Mouse (Mus musculus) central nervous system, embryonic 11.5 days (tissue): ENCODE data around the gene BC055324. TPM values are rescaled to one million over a fixed set of nuclear protein-coding genes. Genes with fewer than 3 reads are reported as not detected.

Source experiments
- polyA plus RNA-seq: library from polyadenylated mRNA; depleted of rRNA; stranded (reverse); fragments of >200 nt; gene quantifications from 2 replicates; pipeline ENCODE4 v1.2.3, GENCODE M21; 2012; rRNA removed

BC055324 gene
- polyA plus RNA-seq = 21.4 and 34.5 TPM in 2 replicates

GRCm38 (mm10) chr1:163994721-163995608, at the start of gene BC055324, which contains the start of gene Mettl18:
Gene BC055324, minus strand, starts transcription at chr1:163994796.
Gene Mettl18, plus strand, starts transcription at chr1:163994889.

GRCm38 (mm10) chr1:163928846-163929245, 65.8 kb downstream of the BC055324 start, which contains the start of gene Scyl3:
Gene Scyl3, plus strand, starts transcription at chr1:163929100.

Other genes with a start within 250 kb of the BC055324 start
- gene Kifap3, start 215.2 kb downstream of the BC055324 start, polyA plus RNA-seq = 31.1 and 39.8 TPM in 2 replicates
- 12.9 and 17.9 TPM in 2 replicates for gene Scyl3, start 65.7 kb downstream of the BC055324 start, polyA plus RNA-seq
- 6.1 and 8.2 TPM in 2 replicates for gene Mettl18, start 93 bp upstream of the BC055324 start, polyA plus RNA-seq
- gene Sele, start 53.4 kb upstream of the BC055324 start, polyA plus RNA-seq = not detected in 2 replicates
- gene Sell, start 67.2 kb upstream of the BC055324 start, polyA plus RNA-seq = 0.12 and 0.15 TPM in 2 replicates
- gene Selp, start 120.5 kb upstream of the BC055324 start, polyA plus RNA-seq = 0.04 and 0.06 TPM in 2 replicates
- gene F5, start 157.0 kb upstream of the BC055324 start, polyA plus RNA-seq = 0.44 and 0.45 TPM in 2 replicates